Mouse (Mus musculus): ENCODE measurements around the gene Rpl36a-ps1.
"Not testable (repeated sequence)": the region's sequence is repeated elsewhere in the genome, so short reads cannot be mapped to it uniquely, and the experiment has no call there.

Gene Rpl36a-ps1

DNA sequence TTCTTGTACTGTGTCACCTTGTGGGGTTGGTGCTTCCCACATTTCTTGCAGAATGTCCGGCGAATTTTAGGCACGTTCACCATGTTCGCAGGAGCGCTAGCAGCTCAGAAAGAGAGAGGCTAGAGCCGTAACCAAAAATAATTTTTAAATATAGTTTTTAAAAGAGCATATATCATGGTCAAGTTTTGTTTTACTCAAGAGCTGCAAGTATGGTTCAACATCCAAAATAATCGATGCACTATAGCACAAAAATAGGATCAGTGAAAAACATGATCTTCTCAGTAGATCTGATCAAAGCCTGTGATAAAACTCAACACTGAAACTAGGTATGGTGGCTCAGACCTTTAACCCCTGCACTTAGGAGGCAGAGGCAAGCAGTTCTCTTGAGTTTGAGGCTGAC is at the start of gene Rpl36a-ps1:
Gene Rpl36a-ps1 (minus strand): TSS at position 101 of the 400 bp plus-strand sequence.
- no peak for DNase-seq (ENCODE audit: low read depth)

DNA sequence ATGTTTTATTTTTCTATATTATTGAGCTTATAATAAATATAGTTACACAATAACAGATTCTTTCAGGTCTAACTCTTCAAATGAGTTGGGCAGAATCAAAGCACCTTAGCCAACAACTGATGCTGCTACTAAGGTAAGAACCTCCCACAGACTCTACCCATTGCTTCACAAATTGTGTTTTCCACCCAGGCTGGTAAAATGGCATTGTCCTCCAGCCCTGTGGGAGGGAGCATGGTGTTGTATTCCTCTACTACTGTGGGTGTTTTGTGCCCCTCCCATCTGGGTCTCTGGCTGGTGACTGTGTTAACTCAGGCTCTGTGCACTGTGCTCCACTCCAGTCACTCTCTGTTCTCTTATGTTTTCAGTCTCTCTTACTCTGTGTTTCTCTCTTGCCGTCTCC is 49.4 kb upstream of the Rpl36a-ps1 start:
- no peak for DNase-seq (ENCODE audit: low read depth)

DNA sequence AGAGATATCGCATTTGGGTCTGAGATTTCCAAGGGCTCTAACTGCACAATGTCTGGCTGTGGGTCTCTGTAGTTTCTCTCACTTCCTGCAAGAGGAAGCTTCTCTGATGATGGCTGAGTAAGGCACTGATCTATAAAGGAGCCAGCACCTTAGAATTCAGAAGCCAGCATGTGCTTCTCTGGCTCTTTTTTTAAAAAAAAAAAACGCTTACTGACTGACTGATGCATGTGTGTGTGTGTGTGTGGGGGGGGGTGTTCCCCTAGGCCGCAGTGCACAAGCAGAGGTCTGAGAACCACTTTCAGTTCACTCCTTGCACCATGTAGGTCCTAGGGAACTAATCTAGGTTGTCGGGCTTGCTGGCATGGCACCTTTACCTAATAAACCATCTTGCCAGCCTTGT is 47.3 kb upstream of the Rpl36a-ps1 start:
- DNase-seq (ENCODE audit: low read depth): peak; percentile 58

DNA sequence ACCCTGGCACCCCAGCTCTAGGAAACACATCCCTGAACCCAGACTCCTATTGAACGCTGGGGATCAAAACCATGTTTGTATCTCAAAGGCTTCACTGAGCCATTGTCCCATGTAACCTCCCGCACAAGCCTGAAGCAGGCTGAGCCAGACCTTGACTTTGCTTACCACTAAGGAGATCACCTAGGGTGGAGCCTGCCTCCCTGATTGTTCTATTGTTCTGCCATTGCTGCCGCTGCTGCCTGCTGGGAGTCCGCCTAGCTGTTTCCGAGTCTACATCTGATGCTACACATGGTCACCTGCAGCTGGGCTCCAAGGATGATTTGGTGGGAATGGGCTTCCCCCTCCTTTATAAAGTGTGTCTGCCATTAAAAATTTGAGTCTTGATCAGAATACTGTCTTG is 45.2 kb upstream of the Rpl36a-ps1 start:
- DNase-seq (ENCODE audit: low read depth): not testable (repeated sequence)

DNA sequence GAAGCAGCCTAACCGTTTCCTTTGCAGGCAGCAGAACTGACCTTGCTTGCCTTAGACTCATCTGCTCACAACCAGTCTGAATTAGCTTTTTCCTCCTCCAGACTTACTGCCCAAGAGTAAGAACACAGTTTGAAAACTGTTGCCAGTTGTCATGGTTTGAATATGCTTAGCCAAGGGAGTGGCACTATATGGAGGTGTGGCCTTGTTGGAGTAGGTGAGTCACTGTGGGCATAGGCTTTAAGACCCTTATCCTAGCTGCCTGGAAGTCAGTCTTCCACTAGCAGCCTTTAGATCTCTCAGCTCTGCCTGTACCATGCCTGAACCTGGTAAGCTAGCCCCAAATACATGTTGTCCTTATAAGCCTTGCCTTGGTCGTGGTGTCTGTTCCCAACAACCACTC is 43.6 kb upstream of the Rpl36a-ps1 start:
- peak; percentile 62 for DNase-seq (ENCODE audit: low read depth)

DNA sequence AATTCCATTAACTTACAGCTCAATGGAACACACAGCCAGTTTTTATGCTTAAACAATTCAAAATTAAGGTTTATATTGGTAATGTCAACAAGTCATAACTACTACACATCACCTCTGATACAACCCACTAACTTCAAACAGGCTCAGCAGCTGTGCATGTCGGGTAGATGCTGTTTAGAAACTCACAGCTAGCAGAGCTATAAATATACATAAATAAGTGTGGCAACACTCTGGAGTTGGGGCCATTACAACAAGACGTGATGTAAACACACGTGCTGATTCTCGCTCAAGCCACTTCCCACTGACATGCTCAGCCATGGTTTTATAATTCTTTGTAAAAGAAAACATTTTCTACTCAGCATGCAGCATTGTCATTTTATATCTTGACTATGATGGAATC is 41.9 kb upstream of the Rpl36a-ps1 start:
- DNase-seq (ENCODE audit: low read depth): no peak

DNA sequence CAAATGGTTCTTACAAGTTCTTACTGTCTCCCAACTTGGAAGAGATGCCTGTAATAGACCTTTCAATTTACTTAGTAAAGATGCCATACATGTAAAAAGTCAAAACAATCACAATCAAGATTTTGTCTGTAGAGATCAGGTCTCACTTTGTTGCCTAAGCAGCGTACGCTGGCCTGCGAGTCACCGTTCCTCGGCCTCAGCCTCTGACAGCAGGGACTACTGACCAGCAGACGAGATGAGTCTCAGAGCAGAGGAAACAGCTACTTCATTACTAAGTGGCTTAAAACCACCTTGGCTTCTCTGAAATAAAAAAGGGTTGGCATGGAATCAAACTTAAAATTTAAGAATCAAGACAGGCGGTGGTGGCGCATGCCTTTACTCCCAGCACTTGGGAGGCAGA is 40.7 kb upstream of the Rpl36a-ps1 start:
- peak; percentile 56 for DNase-seq (ENCODE audit: low read depth)

DNA sequence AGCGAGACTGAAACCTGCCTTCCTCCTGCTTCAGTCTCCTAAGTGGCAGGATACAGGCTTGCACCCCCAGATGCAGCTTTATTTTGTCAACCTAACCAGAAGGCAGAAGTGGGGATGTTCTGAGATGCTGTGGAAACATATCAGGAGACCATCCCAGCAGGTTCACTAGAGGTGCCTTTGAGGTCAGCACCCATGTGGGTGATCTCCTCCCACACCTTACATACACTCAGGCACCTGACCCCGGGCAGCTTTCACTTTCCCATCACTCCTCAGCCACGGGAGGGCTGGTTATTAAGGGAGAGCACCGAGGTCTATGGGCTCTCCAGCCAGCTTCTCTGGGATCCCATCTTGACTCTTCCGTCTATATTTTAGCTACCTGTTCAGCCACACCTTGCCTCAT is 38.5 kb upstream of the Rpl36a-ps1 start:
- DNase-seq (ENCODE audit: low read depth): no peak

DNA sequence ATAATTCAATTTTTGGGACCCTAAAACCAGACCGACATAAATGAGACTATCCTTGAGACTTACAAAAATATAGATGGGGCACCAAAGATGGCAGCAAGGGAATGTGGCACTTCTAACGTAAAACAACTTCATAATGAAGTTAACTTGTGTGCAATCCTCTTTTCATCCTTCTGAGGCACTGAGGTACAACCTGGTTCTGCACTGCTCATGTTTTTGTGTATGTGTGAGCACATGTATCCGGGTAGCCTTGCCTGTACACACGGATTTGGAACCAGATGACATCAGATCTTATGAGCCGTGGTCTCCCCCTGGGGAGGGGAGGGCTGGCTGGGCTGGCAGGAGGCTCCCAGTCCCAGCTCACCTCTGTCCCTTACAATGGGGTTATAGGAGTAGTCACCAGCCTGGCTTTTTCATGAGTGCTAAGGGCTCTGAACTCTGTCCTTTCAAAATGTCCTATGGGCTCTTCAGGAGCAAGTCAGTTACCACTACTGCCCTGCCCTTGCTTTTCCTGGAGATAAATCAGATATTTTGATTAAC is 37.3 kb upstream of the Rpl36a-ps1 start:
- DNase-seq (ENCODE audit: low read depth): no peak

DNA sequence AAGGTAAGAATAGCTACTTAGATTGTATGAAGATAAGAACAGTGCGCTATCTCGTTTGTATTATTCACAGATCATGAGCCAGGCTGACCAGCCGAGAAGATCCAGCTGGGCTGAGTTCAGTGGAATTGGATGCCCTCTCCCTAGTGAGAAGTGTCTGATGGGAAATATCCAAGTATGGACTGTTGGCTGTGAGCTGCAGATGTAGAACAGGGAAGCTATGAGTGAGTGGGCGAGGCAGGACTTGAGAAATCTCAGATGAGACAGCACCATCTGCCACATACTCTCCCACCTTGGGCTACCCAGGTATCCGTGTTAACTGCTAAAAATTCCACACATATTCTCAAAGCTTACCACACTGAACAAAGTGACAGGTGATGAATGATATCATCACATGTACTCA is 35.9 kb upstream of the Rpl36a-ps1 start:
- no peak for DNase-seq (ENCODE audit: low read depth)

DNA sequence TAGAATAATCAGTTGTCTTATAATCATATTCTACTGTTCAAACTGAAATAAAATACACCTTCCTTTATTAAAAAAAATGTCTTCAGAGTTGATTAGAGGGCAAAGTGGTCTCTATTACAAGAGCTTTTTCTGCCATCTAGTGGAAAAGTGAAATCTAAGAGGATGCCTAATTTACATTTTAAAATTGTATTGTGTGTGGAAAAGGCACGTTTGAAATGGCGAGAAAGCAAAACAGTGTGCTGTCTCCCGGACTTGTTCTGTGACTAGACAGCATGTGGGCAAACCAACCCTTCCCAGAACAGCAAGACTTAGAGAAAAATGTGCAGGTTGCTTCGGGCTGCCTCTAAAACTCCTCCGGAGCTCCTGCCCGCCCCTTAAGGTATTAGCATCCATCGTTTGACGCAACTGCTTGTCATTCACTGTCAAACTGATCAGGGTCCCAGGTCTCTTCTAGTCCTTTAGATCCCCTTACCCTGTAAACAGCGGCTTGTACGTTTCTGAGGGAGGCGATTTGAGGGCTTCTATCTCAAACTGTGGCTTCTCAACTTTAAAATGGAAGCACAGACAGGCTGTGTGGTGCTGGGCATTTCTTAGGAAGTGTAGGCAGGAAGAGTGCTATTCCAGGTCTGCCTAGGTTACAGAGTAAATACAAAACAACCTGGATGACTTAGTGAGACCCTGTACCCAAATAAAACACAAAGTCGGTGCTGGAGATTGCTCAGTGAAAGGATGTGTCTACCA is 28.4 kb upstream of the Rpl36a-ps1 start:
- DNase-seq (ENCODE audit: low read depth): peak; percentile 68

DNA sequence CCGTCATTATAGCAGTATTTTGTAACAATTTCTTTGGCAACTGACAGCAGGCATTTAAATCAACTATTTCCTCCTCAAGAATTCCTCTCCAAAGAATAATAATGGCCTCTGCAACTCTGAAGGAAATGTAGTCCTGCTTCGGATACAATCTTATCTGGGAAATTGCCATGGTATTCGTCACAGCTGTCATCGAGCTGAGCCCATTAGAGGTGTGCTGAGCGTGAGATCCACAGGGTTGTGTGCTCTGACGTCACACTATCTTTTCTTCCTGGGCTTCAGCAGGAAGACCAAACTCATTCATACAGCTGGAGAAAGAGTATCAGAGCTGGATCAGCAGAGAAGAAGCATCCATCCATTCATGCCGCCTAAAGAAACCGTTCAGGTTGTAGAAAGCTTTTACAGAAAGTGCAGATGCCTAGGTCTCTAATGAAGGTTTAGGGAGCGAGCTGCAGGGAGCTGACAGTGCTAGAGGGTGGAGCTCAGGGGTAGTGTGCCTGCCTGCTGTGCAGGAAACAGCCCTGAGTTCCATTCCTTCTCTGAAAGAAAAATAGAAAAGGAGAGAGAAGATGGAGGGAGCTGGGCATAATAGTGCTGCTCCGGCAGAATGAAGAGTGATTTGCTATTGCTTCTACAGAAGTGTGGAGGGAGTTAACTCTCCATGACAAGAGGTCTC is 25.2 kb upstream of the Rpl36a-ps1 start:
- no peak for DNase-seq (ENCODE audit: low read depth)

DNA sequence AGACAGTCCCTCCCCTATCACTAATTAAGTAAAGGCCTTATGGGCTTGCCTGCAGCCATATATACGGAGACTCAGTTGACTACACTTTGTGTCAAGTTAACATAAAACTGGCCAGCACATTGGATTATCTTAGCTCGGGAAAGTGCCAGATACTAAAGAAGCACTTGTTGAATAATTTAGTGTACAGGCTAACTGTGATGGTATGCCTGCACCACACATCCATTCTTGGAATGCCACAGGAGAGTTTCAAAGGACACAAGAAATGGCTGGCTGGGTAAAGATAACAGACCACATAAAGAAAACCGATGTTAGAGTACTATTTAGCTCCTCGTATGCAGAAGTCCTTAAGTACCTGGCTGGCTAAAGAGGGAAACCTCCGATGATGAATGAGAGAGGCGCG is 24.6 kb upstream of the Rpl36a-ps1 start:
- DNase-seq (ENCODE audit: low read depth): no peak

DNA sequence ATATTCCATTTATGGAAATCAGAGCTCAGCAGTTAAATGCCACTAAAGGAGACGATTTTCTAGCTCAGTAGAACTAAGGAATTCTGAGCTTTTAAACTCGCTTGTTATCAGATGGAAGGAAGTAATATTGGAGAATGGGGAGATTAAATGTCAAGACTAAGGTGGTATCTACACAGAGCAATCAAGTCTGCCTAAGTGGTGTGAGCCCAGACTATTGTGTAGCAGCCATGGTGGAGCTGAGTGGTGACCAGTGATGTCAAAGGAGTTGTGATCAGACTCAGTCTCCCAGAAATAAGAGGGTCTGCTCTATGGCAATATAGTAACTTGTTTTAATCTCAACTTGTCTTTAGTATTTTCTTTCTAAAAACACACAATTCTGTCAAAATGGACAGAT is 16.8 kb upstream of the Rpl36a-ps1 start:
- DNase-seq (ENCODE audit: low read depth): no peak

DNA sequence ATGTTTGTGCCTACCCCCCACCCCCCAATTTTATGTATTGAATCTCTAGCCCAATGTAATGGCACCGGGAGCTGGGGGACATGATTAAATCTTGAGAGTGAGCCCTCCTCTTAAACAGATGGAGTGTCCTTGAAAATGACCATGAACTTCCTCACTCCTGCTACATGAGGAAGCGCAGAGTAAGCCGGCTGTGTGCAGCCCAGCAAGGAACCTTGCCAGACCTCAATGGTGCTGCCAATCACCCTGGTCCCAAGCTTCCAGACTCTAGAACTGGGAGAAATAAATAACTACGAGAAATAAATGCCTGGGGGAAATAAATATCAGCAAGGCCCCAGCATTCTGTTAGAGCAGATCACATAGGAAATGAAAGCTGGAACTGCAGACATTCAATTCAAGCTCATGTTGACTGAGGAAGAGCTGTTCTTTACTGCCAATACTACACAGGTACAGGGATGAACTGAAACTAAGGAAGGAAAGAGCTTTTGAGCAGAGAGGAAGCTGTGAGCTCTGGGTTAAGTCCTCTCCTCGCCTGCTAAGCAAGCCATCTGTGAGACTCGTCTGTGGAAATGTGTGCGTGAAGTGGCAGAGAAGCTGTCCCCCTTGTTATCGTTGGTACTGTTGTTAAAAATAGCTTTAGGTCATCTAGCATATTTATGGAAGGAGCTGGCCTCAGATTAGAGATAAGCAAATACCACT is 16.3 kb upstream of the Rpl36a-ps1 start:
- peak; percentile 68 for DNase-seq (ENCODE audit: low read depth)

DNA sequence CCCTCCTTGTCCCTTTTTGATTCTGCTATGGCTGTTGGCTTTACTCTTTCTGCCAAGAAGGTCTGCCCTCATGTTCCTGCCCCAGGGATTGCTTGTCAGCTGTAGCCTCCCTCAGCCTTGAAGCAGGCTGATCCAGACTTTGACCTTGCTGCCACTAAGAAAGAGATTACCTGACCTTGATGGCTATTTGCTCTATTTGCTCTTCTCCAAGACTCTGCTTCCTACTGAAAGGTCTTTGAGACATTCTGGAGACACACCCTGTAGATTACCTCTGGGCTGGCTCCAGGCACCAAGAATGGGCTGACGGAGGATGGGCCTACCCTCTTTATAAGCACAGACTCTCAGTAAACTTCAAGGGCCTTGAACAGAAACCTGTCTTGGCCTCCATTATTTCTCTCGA is 1.6 kb downstream of the Rpl36a-ps1 start:
- no peak for DNase-seq (ENCODE audit: low read depth)

DNA sequence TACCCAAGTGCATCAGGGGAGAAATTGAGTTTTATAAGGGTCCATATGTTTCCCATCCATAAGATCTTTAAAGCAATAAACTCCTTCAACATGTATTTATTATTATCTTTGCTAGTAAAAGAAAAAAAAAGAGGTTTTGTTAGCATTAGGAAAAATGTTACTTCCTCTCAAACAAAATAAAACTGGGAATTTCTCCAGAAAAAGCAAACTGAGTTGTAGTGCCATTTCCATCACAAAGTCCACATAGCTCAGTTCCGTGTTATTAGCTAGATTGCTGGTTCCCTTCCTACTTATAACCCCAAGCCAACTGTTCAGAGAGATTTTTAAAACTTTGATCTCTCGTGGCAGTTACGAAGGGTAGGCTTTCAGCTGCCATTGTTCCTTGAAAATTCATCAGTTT is 3.5 kb downstream of the Rpl36a-ps1 start:
- DNase-seq (ENCODE audit: low read depth): no peak

DNA sequence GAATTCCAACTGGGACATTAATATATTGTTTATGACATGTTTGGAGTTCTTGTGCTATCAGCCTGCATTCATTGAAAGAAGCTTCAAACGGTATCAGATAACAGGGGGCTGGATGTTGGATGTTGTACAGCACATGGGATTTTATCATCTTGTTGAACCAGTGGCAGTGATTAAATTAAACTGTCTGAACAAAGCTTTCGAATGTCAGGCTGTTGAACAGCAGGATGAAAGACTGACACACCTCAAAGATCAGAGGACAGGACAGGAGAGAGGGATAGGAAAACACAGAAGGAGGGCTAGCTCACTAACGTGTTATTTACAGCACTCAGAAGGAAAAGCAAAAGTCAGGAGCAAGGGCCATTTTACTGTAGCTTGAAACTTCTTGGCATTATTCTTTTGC is 4.3 kb downstream of the Rpl36a-ps1 start:
- no peak for DNase-seq (ENCODE audit: low read depth)

DNA sequence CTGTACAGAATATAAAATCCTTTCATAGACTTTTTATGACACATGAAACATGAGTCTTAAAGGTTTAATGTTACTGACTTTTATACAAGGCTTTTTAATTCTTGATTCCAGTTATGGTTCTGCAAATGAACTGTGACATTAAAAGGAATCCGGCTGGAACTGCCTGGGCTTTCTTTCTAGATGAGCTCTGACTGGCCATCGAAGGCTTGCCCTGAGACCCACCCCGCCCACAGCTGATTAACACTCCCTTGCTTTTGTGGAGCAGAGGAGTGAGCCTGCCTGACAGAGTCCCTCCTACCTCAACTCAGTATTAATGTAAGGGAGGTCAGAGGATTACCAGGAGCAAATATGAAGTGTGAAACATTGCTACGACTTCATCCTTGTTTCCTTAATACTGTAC is 22.2 kb downstream of the Rpl36a-ps1 start:
- no peak for DNase-seq (ENCODE audit: low read depth)

DNA sequence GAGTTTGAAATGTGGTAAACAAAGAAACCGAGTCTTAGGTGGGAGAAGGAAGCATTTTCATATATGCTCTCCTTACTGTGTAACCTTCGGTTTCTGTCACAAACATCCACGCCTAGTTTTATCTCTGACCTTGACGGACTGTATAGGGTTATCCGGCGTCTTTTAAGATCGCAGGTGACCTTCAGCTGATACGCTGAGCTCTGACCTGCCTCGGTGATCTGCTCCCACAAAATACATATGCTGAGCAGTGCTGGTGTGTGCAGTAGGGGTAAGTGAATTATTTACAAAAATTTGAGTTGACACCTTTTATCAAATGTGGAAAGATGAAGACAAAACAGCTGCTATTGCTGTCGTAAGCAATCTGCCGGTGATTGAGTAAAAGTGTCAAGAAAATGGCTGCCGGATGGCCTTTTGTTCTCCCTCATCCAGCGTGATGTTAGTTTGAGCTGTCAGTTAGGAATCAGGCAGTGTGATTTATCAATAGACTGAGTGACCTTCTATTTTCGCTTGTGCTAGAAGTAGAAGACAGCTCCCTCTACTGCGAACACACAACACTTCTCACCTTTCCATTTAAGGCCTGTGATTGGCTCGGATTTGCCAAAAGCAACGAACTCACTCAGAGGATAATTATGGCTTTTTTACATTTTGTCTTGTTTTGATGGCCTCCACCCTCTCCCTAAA is 35.0 kb downstream of the Rpl36a-ps1 start:
- DNase-seq (ENCODE audit: low read depth): no peak

DNA sequence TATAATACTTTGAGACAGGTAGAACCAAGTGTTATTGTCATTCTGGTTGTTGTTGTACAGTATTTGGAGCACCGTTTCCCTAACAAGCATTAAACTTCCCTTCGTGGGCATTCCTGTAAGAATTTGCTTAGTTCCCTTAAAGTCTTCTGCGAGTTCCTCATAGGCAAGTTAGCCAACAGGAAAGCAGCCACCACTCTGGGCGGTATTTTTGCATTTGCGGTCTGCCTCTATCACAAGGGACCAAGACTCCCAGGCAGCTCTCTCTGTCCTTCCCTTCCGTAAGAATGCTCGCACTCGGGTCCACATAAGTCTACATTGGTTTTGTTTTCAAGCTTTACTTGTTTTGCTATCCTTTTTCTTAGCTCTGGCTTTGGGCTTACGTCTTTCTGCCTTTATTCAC is 37.3 kb downstream of the Rpl36a-ps1 start:
- no peak for DNase-seq (ENCODE audit: low read depth)

DNA sequence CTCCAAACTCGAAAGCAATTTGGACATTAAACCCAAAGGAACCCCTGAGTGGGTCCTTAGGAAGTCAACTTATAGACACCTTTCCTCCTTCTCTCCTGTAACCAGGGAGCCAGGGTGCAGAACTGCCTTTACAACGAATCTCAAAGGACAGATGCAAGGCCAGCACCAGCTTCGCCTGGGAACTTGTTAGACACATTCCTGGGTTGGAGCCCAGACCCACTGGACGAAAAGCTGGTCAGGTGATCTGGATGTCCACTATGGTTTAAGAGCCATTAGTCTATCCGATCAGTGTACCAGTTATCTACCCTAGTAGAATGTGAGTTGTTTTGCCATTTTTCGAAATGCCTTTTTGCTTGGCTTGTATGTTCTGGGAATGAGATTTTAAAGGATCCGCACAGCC is 41.7 kb downstream of the Rpl36a-ps1 start:
- no peak for DNase-seq (ENCODE audit: low read depth)

Data from 416B (cell line).